In genomic region chr16:35458297-35458696, GRCm38 (mm10) we compare ENCODE assay signal across 21 mouse cellular contexts. TPM values are rescaled to one million over a fixed set of nuclear protein-coding genes. Genes with fewer than 3 reads are reported as not detected.
DNase-seq lines count a peak whose midpoint lies in the region; ATAC-seq lines count a peak whose summit lies in the region.
"Had no signal": no experiment of that assay in that cellular context is flagged by ENCODE, and none has a peak within 500 bp of the region (broad histone marks: within the 10 kb centered on the region; RNA-seq: fewer than 3 reads in every experiment).

No protein-coding gene starts in this region.

- H3K4me3 ChIP-seq in kidney, embryonic 14.5 days (ENCODE audit: low read length), result no peak overlapping the region
- H3K4me3 ChIP-seq in kidney, embryonic 16.5 days (ENCODE audit: low read length), result no peak overlapping the region
- H3K4me3 ChIP-seq in midbrain, embryonic 11.5 days (ENCODE audit: low read depth, low read length), result no peak overlapping the region
- no peak overlapping the region for H3K4me3 ChIP-seq in midbrain, embryonic 16.5 days (ENCODE audit: low read depth, low read length)
- H3K4me3 ChIP-seq: embryonic facial prominence, embryonic 13.5 days; embryonic facial prominence, embryonic 15.5 days; erythroblast, embryonic 14.5 days; forebrain, embryonic 10.5 days; forebrain, embryonic 12.5 days had no signal

- no peaks in the 10 kb centered on the region for H3K9me3 ChIP-seq in kidney, embryonic 14.5 days (ENCODE audit: control insufficient read depth, low read length)
- no peaks in the 10 kb centered on the region for H3K9me3 ChIP-seq in kidney, embryonic 16.5 days (ENCODE audit: low read length)
- no peaks in the 10 kb centered on the region for H3K9me3 ChIP-seq in midbrain, embryonic 11.5 days (ENCODE audit: control insufficient read depth, low read length)
- H3K9me3 ChIP-seq in midbrain, embryonic 16.5 days (replicated peaks; ENCODE audit: control insufficient read depth, low read length, poor library complexity, severe bottlenecking), result no peaks in the 10 kb centered on the region
- H3K9me3 ChIP-seq: embryonic facial prominence, embryonic 13.5 days; embryonic facial prominence, embryonic 15.5 days; forebrain, embryonic 10.5 days; forebrain, embryonic 12.5 days had no signal

- no peak for DNase-seq in kidney, adult 9 months
- no peak for DNase-seq in kidney, postnatal 10 days
- peak; percentile 72 for DNase-seq in midbrain, embryonic 11.5 days (ENCODE audit: low spot score, missing footprints)
- DNase-seq: adrenal gland, adult 2 months; adrenal gland, postnatal 10 days; adrenal gland, postnatal 25 days; cerebellum, adult 11 months; cerebellum, adult 18-20 months; cerebellum, adult 8-10 months; cerebellum, adult 9-11 months; cerebellum, postnatal 36 days; embryo, embryonic 11 days had no signal

- peaks cover 25% of the 10 kb centered on the region; the same call in 1 of the 2 replicates for H3K36me3 ChIP-seq in kidney, embryonic 14.5 days (ENCODE audit: control insufficient read depth, insufficient read depth, low read length)
- peaks cover 22% of the 10 kb centered on the region for H3K36me3 ChIP-seq in kidney, embryonic 16.5 days (ENCODE audit: insufficient read depth, low read length)
- H3K36me3 ChIP-seq in midbrain, embryonic 11.5 days (ENCODE audit: control insufficient read depth, insufficient read depth, low read length), result no peaks in the 10 kb centered on the region
- no peaks in the 10 kb centered on the region for H3K36me3 ChIP-seq in midbrain, embryonic 16.5 days (ENCODE audit: control insufficient read depth, insufficient read depth, low read length)
- H3K36me3 ChIP-seq: forebrain, embryonic 12.5 days had no signal

- H3K4me2 ChIP-seq in kidney, embryonic 14.5 days (replicated peaks; ENCODE audit: low read depth, low read length), result no peak overlapping the region
- no peak overlapping the region for H3K4me2 ChIP-seq in kidney, embryonic 16.5 days (replicated peaks; ENCODE audit: low read depth, low read length)
- H3K4me2 ChIP-seq in midbrain, embryonic 11.5 days, result no peak overlapping the region
- no peak overlapping the region for H3K4me2 ChIP-seq in midbrain, embryonic 16.5 days (ENCODE audit: low read length)
- H3K4me2 ChIP-seq: embryonic facial prominence, embryonic 13.5 days; embryonic facial prominence, embryonic 15.5 days; forebrain, embryonic 12.5 days had no signal

- ATAC-seq in kidney, embryonic 14.5 days (ENCODE audit: low FRiP score, low TSS enrichment), result peak; percentile 79
- peak; percentile 70 for ATAC-seq in kidney, embryonic 16.5 days (ENCODE audit: low FRiP score, low TSS enrichment)
- ATAC-seq in midbrain, embryonic 11.5 days (ENCODE audit: low FRiP score), result no peak
- ATAC-seq in midbrain, embryonic 16.5 days, result no peak
- ATAC-seq: forebrain, embryonic 14.5 days had no signal

- no peak overlapping the region for H3K9ac ChIP-seq in kidney, embryonic 14.5 days (ENCODE audit: low read depth, low read length)
- no peak overlapping the region for H3K9ac ChIP-seq in kidney, embryonic 16.5 days (replicated peaks; ENCODE audit: low read length)
- H3K9ac ChIP-seq in midbrain, embryonic 11.5 days (ENCODE audit: low read length), result no peak overlapping the region
- H3K9ac ChIP-seq in midbrain, embryonic 16.5 days (ENCODE audit: low read depth, low read length), result no peak overlapping the region
- H3K9ac ChIP-seq: embryonic facial prominence, embryonic 13.5 days; embryonic facial prominence, embryonic 15.5 days; forebrain, embryonic 12.5 days had no signal

- 45% methylated on average over 11 of the region's 11 CpGs for WGBS in kidney, embryonic 14.5 days
- 44% methylated on average over 11 of the region's 11 CpGs for WGBS in kidney, embryonic 16.5 days
- WGBS in midbrain, embryonic 11.5 days, result 72% methylated on average over 11 of the region's 11 CpGs
- WGBS in midbrain, embryonic 16.5 days, result 67% methylated on average over 11 of the region's 11 CpGs

- no peak overlapping the region for H3K27ac ChIP-seq in kidney, embryonic 14.5 days (ENCODE audit: low read depth, low read length)
- peak overlapping the region; percentile 18; the same call in 1 of the 2 replicates for H3K27ac ChIP-seq in kidney, embryonic 16.5 days (ENCODE audit: low read length)
- no peak overlapping the region for H3K27ac ChIP-seq in midbrain, embryonic 11.5 days (ENCODE audit: low read depth, low read length)
- no peak overlapping the region for H3K27ac ChIP-seq in midbrain, embryonic 16.5 days (ENCODE audit: low read length)
- H3K27ac ChIP-seq: embryonic facial prominence, embryonic 13.5 days; embryonic facial prominence, embryonic 15.5 days; forebrain, embryonic 10.5 days; forebrain, embryonic 12.5 days had no signal

- no peaks in the 10 kb centered on the region for H3K27me3 ChIP-seq in kidney, embryonic 14.5 days (ENCODE audit: control insufficient read depth, insufficient read depth, low read length)
- no peaks in the 10 kb centered on the region for H3K27me3 ChIP-seq in kidney, embryonic 16.5 days (ENCODE audit: insufficient read depth, low read length)
- no peaks in the 10 kb centered on the region for H3K27me3 ChIP-seq in midbrain, embryonic 11.5 days (ENCODE audit: control insufficient read depth, insufficient read depth, low read length)
- H3K27me3 ChIP-seq in midbrain, embryonic 16.5 days (ENCODE audit: control insufficient read depth, insufficient read depth, low read depth, low read length), result no peaks in the 10 kb centered on the region
- H3K27me3 ChIP-seq: embryonic facial prominence, embryonic 13.5 days; embryonic facial prominence, embryonic 15.5 days; forebrain, embryonic 12.5 days had no signal

- no peaks in the 10 kb centered on the region for H3K4me1 ChIP-seq in kidney, embryonic 14.5 days (ENCODE audit: control insufficient read depth, insufficient read depth, low read length)
- 0 out of 2 replicates have a peak, but pooled peaks cover 4% of the 10 kb centered on the region for H3K4me1 ChIP-seq in kidney, embryonic 16.5 days (ENCODE audit: insufficient read depth, low read length)
- H3K4me1 ChIP-seq in midbrain, embryonic 11.5 days (ENCODE audit: control insufficient read depth, insufficient read depth, low read length), result no peaks in the 10 kb centered on the region
- no peaks in the 10 kb centered on the region for H3K4me1 ChIP-seq in midbrain, embryonic 16.5 days (ENCODE audit: control insufficient read depth, insufficient read depth, low read length)
- H3K4me1 ChIP-seq: embryonic facial prominence, embryonic 13.5 days; embryonic facial prominence, embryonic 15.5 days had no signal

RNA-seq across cellular contexts. Expression of gene Pdia5, which starts 32.4 kb away (rescaled TPM):
- polyA plus RNA-seq in kidney, embryonic 14.5 days (2014; fragmentation: Nextera tagmentation; extraction: Ambion mirVana), result 20.8 and 29.5 TPM in 2 replicates
- polyA plus RNA-seq in kidney, embryonic 16.5 days (2015; fragmentation: Nextera tagmentation; extraction: Ambion mirVana), result 52.5 and 62.0 TPM in 2 replicates
- polyA plus RNA-seq in midbrain, embryonic 11.5 days (2014; fragmentation: Nextera tagmentation; extraction: Ambion mirVana), result 8.7 and 9.6 TPM in 2 replicates
- 12.0 and 14.4 TPM in 2 replicates for polyA plus RNA-seq in midbrain, embryonic 16.5 days (2015; fragmentation: Nextera tagmentation; extraction: Ambion mirVana)

Comparison
In these comparisons a context has a peak if more than half of its experiments do, and no peak if none do; other contexts are left out.
1. ATAC-seq: peak in kidney, embryonic 14.5 days (single experiment) and kidney, embryonic 16.5 days (single experiment); none in midbrain, embryonic 11.5 days (single experiment) and midbrain, embryonic 16.5 days (single experiment).